Mouse (Mus musculus): Measurements from ENCODE around the gene Hhat. TPM values are rescaled to one million over a fixed set of nuclear protein-coding genes. Genes with fewer than 3 reads are reported as not detected.

Gene Hhat
- polyA plus RNA-seq, 1 experiment = 3.9 TPM

- TF ChIP-seq MAX (IDR thresholded peaks at IDR 0.05) (no peak), MYOD1 (IDR thresholded peaks at IDR 0.05; ENCODE audit: control insufficient read depth, insufficient read length, low read depth) (no peak), CEBPB (IDR thresholded peaks at IDR 0.05; ENCODE audit: low read depth) (no peak), FOSL1 (IDR thresholded peaks at IDR 0.05; ENCODE audit: insufficient read depth, low read length, poor library complexity, severe bottlenecking) (no peak), USF1 (IDR thresholded peaks at IDR 0.05; ENCODE audit: low read depth) (no peak), CTCF (IDR thresholded peaks at IDR 0.05; ENCODE audit: control insufficient read depth, insufficient read depth, insufficient read length) (no peak), MYOG (IDR thresholded peaks at IDR 0.05; ENCODE audit: control insufficient read depth, extremely low read depth, insufficient read length) (no peak)
- Histone ChIP-seq H3K27me3 (ENCODE audit: control insufficient read depth, insufficient read depth, insufficient read length) (no peaks in the 10 kb centered on the region), H3ac (ENCODE audit: control insufficient read depth, insufficient read length, low read depth) (no peak overlapping the region), H3K79me2 (ENCODE audit: control insufficient read depth, insufficient read depth) (no peaks in the 10 kb centered on the region), H3K36me3 (ENCODE audit: control insufficient read depth, insufficient read depth) (no peaks in the 10 kb centered on the region), H3K4me3 (ENCODE audit: insufficient read depth, poor library complexity, severe bottlenecking) (no peak overlapping the region), H3K79me3 (ENCODE audit: low read depth) (no peaks in the 10 kb centered on the region)
These were observed 157.8 kb downstream of the Hhat start for GRCm38 (mm10) chr1:192613271-192613670.

- no peaks in the 10 kb centered on the region for H3K79me2 ChIP-seq (ENCODE audit: control insufficient read depth, insufficient read depth)
- H3ac ChIP-seq (ENCODE audit: control insufficient read depth, insufficient read length, low read depth) = no peak overlapping the region
- no peak overlapping the region for H3K4me3 ChIP-seq (ENCODE audit: insufficient read depth, poor library complexity, severe bottlenecking)
- TF ChIP-seq FOSL1 (IDR thresholded peaks at IDR 0.05; ENCODE audit: insufficient read depth, low read length, poor library complexity, severe bottlenecking) (no peak), MAX (IDR thresholded peaks at IDR 0.05) (no peak), CTCF (IDR thresholded peaks at IDR 0.05; ENCODE audit: control insufficient read depth, insufficient read depth, insufficient read length) (no peak), USF1 (IDR thresholded peaks at IDR 0.05; ENCODE audit: low read depth) (no peak), MYOD1 (IDR thresholded peaks at IDR 0.05; ENCODE audit: control insufficient read depth, insufficient read length, low read depth) (no peak), MYOG (IDR thresholded peaks at IDR 0.05; ENCODE audit: control insufficient read depth, extremely low read depth, insufficient read length) (no peak), CEBPB (IDR thresholded peaks at IDR 0.05; ENCODE audit: low read depth) (no peak)
- H3K79me3 ChIP-seq (ENCODE audit: low read depth) = no peaks in the 10 kb centered on the region
- H3K27me3 ChIP-seq (ENCODE audit: control insufficient read depth, insufficient read depth, insufficient read length) = no peaks in the 10 kb centered on the region
- H3K36me3 ChIP-seq (ENCODE audit: control insufficient read depth, insufficient read depth) = no peaks in the 10 kb centered on the region
These were observed 158.9 kb downstream of the Hhat start for GRCm38 (mm10) chr1:192611996-192612739.

GRCm38 (mm10) chr1:192606876-192607275 is 164.1 kb downstream of the Hhat start:
- H3ac ChIP-seq (ENCODE audit: control insufficient read depth, insufficient read length, low read depth) = no peak overlapping the region
- no peak overlapping the region for H3K4me3 ChIP-seq (ENCODE audit: insufficient read depth, poor library complexity, severe bottlenecking)
- no peaks in the 10 kb centered on the region for H3K79me2 ChIP-seq (ENCODE audit: control insufficient read depth, insufficient read depth)
- no peaks in the 10 kb centered on the region for H3K79me3 ChIP-seq (ENCODE audit: low read depth)
- no peaks in the 10 kb centered on the region for H3K27me3 ChIP-seq (ENCODE audit: control insufficient read depth, insufficient read depth, insufficient read length)
- TF ChIP-seq MAX (IDR thresholded peaks at IDR 0.05) (no peak), CEBPB (IDR thresholded peaks at IDR 0.05; ENCODE audit: low read depth) (no peak), FOSL1 (IDR thresholded peaks at IDR 0.05; ENCODE audit: insufficient read depth, low read length, poor library complexity, severe bottlenecking) (no peak), CTCF (IDR thresholded peaks at IDR 0.05; ENCODE audit: control insufficient read depth, insufficient read depth, insufficient read length) (no peak), USF1 (IDR thresholded peaks at IDR 0.05; ENCODE audit: low read depth) (no peak), MYOG (IDR thresholded peaks at IDR 0.05; ENCODE audit: control insufficient read depth, extremely low read depth, insufficient read length) (no peak), MYOD1 (IDR thresholded peaks at IDR 0.05; ENCODE audit: control insufficient read depth, insufficient read length, low read depth) (no peak)
- no peaks in the 10 kb centered on the region for H3K36me3 ChIP-seq (ENCODE audit: control insufficient read depth, insufficient read depth)

- no peaks in the 10 kb centered on the region for H3K79me3 ChIP-seq (ENCODE audit: low read depth)
- TF ChIP-seq USF1 (IDR thresholded peaks at IDR 0.05; ENCODE audit: low read depth) (no peak), MYOG (IDR thresholded peaks at IDR 0.05; ENCODE audit: control insufficient read depth, extremely low read depth, insufficient read length) (no peak), CEBPB (IDR thresholded peaks at IDR 0.05; ENCODE audit: low read depth) (no peak)
- H3ac ChIP-seq (ENCODE audit: control insufficient read depth, insufficient read length, low read depth) = no peak overlapping the region
- no peak overlapping the region for H3K4me3 ChIP-seq (ENCODE audit: insufficient read depth, poor library complexity, severe bottlenecking)
- no peaks in the 10 kb centered on the region for H3K79me2 ChIP-seq (ENCODE audit: control insufficient read depth, insufficient read depth)
- H3K36me3 ChIP-seq (ENCODE audit: control insufficient read depth, insufficient read depth) = no peaks in the 10 kb centered on the region
- no peaks in the 10 kb centered on the region for H3K27me3 ChIP-seq (ENCODE audit: control insufficient read depth, insufficient read depth, insufficient read length)
These were observed 166.6 kb downstream of the Hhat start for GRCm38 (mm10) chr1:192604413-192604812.

- Histone ChIP-seq H3K27me3 (ENCODE audit: control insufficient read depth, insufficient read depth, insufficient read length) (no peaks in the 10 kb centered on the region), H3K4me3 (ENCODE audit: insufficient read depth, poor library complexity, severe bottlenecking) (no peak overlapping the region), H3ac (ENCODE audit: control insufficient read depth, insufficient read length, low read depth) (no peak overlapping the region), H3K36me3 (ENCODE audit: control insufficient read depth, insufficient read depth) (no peaks in the 10 kb centered on the region), H3K79me3 (ENCODE audit: low read depth) (no peaks in the 10 kb centered on the region), H3K79me2 (ENCODE audit: control insufficient read depth, insufficient read depth) (no peaks in the 10 kb centered on the region)
- TF ChIP-seq FOSL1 (IDR thresholded peaks at IDR 0.05; ENCODE audit: insufficient read depth, low read length, poor library complexity, severe bottlenecking) (no peak), USF1 (IDR thresholded peaks at IDR 0.05; ENCODE audit: low read depth) (no peak), CTCF (IDR thresholded peaks at IDR 0.05; ENCODE audit: control insufficient read depth, insufficient read depth, insufficient read length) (no peak), CEBPB (IDR thresholded peaks at IDR 0.05; ENCODE audit: low read depth) (no peak), MYOG (IDR thresholded peaks at IDR 0.05; ENCODE audit: control insufficient read depth, extremely low read depth, insufficient read length) (no peak), MYOD1 (IDR thresholded peaks at IDR 0.05; ENCODE audit: control insufficient read depth, insufficient read length, low read depth) (no peak), MAX (IDR thresholded peaks at IDR 0.05) (no peak)
These were observed 167.5 kb downstream of the Hhat start for GRCm38 (mm10) chr1:192603556-192603955.

- no peak overlapping the region for H3K4me3 ChIP-seq (ENCODE audit: insufficient read depth, poor library complexity, severe bottlenecking)
- no peak overlapping the region for H3ac ChIP-seq (ENCODE audit: control insufficient read depth, insufficient read length, low read depth)
- no peaks in the 10 kb centered on the region for H3K27me3 ChIP-seq (ENCODE audit: control insufficient read depth, insufficient read depth, insufficient read length)
- no peaks in the 10 kb centered on the region for H3K79me2 ChIP-seq (ENCODE audit: control insufficient read depth, insufficient read depth)
- no peak for TF ChIP-seq FOSL1 (IDR thresholded peaks at IDR 0.05; ENCODE audit: insufficient read depth, low read length, poor library complexity, severe bottlenecking)
- no peak for TF ChIP-seq MAX (IDR thresholded peaks at IDR 0.05)
- no peak for TF ChIP-seq CEBPB (IDR thresholded peaks at IDR 0.05; ENCODE audit: low read depth)
- TF ChIP-seq CTCF (IDR thresholded peaks at IDR 0.05; ENCODE audit: control insufficient read depth, insufficient read depth, insufficient read length) = no peak
- no peak for TF ChIP-seq MYOD1 (IDR thresholded peaks at IDR 0.05; ENCODE audit: control insufficient read depth, insufficient read length, low read depth)
- TF ChIP-seq USF1 (IDR thresholded peaks at IDR 0.05; ENCODE audit: low read depth) = no peak
- no peak for TF ChIP-seq MYOG (IDR thresholded peaks at IDR 0.05; ENCODE audit: control insufficient read depth, extremely low read depth, insufficient read length)
- H3K36me3 ChIP-seq (ENCODE audit: control insufficient read depth, insufficient read depth) = no peaks in the 10 kb centered on the region
- H3K79me3 ChIP-seq (ENCODE audit: low read depth) = no peaks in the 10 kb centered on the region
These were observed 169.8 kb downstream of the Hhat start for GRCm38 (mm10) chr1:192601206-192601605.
